Mouse (Mus musculus) spleen, postnatal 14 days (tissue): Measurements from ENCODE around the gene Gla.

ENCODE experiments used
- DNase-seq, 2 experiments: peaks; one replicate each; pipeline ENCODE4 v3.0.0; 2021 to 2022; ENCODE audit warnings: low spot score in 2 of 2

The Gla gene

DNA sequence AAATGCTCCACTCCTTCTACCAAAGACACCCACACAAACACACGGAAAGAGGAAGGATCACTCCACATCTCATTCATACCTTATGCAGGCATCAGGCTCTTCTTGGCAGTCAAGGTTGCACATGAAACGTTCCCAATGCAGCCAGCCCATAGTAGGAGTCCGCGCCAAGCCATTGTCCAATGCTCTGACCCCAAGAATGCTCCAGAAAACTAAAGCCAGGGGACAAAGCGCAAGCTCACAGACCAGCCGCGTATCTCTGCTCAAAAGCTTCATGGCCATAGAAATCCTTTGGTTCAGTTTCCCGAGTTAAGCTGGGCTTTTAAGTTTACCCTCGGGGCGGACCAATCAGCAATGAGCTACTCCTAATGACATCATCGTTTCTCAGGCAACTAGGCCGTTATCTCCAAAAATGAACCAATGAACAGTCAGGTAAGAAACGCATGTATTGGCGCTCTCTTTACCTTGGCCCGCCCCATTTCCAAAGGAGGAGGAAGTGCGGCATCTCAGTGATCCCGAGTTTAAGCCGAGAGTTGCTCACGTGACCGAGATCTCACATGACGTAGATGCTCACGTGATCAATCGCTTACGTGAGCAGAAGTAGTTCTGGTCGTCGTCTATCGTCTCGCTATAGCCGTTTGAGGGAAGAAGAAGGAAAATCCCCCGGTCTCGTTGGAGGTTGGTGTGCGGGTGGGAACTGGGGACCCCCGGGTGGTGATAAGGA lies at the start of gene Gla, which contains the start of gene Hnrnph2:
Gene Gla, minus strand, starts transcription at position 467 of the 721 bp plus-strand sequence.
Gene Hnrnph2, plus strand, starts transcription at position 521 of the 721 bp plus-strand sequence.
- DNase-seq, result peak; percentile 62 to 78

DNA sequence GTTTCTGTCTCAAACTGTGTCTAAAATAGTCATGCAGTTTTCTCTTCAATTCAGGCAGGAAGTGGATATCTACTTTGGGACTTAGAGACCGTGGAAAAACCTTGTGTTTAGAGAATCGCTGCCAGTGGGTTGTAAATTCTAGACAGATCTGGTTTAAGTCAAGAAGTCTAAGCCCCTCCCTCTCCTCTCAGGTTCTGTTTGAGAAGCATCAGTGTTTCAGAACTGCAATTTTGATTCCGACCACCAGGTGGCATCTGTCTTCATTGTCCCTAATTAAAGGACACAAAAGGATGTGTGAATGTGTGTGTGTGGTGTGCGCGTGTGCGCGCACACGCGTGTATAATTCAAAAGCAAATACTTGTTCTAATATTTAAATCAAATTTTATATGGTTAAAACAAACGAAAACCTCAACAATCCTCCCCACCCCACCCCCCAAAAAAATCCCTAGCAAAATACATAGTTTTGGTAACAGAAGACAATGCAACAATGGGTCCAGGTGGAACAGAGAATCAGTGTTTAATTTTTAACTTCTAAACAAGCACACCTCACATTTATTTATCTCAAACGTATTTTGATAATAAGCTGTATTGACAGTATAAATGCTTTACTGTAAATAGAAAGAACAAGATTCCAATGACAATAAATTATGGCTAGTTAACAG lies 47.2 kb upstream of the Gla start:
- DNase-seq, result peak; percentile 17 to 52

- DNase-seq, result no peak
These were observed 46.5 kb upstream of the Gla start for GRCm38 (mm10) chrX:134647421-134647820.

GRCm38 (mm10) chrX:134646338-134646737 lies 45.4 kb upstream of the Gla start:
- DNase-seq, result no peak

- no peak for DNase-seq
These were observed 40.3 kb upstream of the Gla start for GRCm38 (mm10) chrX:134641000-134641760.

- DNase-seq, result no peak
These were observed 34.9 kb upstream of the Gla start for GRCm38 (mm10) chrX:134635860-134636259.

DNA sequence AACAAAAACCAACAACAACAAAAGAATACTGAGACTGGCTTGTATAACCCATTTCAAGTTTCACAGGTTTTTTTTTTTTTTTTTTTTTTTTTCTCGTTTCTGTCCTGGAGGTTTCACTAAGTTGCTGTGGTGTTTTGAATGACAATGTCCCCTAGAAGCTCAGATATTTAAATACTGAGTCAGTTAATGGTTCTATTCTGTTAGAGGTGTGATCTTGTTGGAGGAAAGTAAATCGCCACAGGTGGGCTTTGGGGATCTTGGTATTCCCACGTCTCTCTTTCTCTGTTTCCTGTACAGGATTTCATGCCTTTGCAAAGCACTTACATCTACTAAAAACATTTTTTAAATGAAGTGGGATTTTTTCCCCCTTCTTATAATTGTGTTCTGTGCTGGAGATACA lies 34.2 kb upstream of the Gla start:
- DNase-seq, result no peak

DNA sequence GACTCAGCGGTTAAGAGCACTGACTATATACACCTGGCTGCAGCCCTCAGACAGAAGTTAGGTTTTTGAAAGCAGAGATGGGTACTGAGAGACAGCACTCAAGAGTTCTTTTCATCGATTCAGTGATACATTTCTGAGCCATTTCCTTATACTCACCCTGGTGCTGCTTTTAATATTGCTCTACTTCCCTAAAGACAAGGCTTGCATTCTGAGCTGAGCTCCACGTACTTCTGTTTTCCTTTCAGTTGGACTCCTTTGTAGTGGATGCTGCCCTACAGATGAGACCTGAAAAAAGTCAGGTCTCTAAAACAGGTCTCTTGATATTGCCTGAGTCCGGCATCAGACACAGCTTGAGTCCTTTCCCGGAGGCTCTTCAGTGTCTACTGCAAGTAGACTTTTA lies 31.8 kb upstream of the Gla start:
- DNase-seq, result no peak

DNA sequence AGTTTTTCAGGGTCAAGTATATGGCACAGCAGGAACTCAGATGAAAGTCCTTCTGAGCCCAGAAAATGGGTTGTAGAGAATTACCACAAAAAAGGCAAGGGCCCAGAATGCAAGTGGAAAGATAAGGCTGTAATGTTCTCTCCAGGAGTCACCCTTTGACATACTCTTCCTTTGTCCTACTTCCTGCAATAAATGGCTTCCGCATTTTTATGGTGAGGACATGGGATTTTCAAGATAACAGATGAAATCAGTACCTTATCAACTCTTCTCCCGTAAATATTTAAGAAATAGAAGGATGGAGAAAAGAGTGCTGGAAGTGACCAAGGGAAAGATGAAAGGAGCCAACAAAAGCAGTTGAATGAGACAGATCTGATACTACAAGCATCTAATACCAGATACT lies 27.3 kb upstream of the Gla start:
- no peak for DNase-seq

GRCm38 (mm10) chrX:134623350-134623749 lies 22.4 kb upstream of the Gla start:
- no peak for DNase-seq

DNA sequence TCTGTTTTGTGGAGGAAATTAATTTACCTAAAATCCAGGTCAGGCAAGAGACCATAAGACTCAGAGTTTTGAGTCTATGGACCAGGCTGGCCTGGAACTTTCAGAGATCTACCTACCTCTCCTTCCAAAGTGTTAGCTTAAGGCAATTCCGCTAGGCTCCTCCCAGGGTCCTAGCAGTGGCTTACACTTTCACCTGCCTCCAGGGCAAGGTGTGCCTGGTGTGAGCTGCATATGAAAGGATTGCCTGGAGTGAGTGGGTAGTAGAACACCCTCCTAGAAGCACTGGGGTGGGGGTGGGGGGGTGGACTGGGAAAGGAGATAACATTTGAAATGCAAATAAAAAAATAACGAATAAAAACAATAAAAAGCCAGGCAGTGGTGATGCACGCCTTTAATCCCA lies 20.8 kb upstream of the Gla start:
- no peak for DNase-seq

- no peak for DNase-seq
These were observed 19.4 kb upstream of the Gla start for GRCm38 (mm10) chrX:134620254-134620865.

- DNase-seq, result no peak
These were observed 18.8 kb upstream of the Gla start for GRCm38 (mm10) chrX:134619695-134620094.

DNA sequence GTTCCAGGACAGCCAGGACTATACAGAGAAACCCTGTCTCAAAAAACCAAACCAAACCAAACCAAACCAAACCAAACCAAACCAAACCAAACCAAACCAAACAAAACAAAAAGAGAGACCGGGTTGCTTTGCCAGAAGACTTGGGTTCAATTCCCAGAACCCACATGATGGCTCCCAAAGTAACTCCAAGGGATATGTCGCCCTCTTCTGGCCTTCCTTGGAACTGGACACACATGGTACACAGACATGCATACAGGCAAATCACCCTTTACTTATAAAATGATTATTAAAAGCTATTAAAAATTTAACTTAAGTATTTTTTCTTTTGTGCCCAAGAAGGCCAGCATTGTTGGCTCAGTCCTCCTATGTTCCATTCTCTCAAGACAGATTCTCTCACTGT lies 13.4 kb upstream of the Gla start:
- DNase-seq, result peak; percentile 9 to 33

DNA sequence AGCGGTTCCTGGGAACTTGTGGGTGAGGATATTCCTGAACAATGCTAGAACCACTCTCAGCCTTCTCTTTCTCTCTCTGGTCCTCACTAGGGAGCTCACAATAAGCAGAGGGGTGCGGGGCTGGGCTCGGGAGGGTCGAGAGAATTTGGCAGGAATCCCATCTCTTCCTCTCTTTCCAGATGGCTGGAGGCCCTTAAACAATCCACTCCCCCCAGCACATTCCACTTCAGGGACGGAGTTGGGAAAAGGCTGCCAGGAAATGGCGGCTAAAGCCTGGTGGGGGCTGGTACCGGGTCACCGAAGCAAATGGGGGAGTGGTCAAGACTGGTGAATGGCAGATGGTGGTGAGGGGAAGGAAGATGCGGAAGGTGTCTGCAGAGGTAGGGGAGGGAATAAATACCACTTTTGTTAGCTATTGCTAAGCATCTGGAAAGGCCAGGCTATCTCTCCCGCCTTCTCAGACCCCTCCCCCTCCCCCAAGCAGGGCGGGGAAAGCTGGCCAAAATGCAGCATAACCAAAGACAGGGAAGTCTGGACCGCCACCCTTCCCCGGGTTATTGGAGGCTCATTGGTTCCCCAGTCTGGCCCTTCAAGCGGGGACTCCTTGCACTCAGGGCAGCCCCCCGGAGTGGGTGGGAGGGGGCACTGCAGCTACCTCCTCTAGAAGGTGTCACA lies 11.5 kb upstream of the Gla start:
- DNase-seq, result peak; percentile 5 to 6

DNA sequence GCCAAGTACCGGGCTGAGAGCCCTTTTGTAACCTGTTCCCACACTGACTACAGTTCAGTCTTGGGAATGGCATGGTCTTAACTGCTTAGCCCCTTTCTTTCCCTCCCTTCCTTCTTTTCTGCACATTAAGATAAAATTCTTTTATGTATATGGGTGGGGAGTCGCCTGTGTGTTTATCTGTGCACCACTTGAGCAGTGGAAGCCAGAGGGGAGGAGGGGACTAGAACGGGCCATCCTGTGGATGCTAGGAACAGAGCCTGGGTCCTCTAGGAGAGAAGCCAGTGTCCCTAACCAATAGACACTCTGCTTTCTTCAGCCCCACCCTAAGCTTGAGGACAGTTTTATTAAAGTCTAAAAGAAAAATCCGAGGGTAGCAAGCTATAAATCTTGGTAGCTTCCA lies 10.1 kb upstream of the Gla start:
- no peak for DNase-seq

- DNase-seq, result no peak
These were observed 8.5 kb upstream of the Gla start for GRCm38 (mm10) chrX:134609472-134609871.

DNA sequence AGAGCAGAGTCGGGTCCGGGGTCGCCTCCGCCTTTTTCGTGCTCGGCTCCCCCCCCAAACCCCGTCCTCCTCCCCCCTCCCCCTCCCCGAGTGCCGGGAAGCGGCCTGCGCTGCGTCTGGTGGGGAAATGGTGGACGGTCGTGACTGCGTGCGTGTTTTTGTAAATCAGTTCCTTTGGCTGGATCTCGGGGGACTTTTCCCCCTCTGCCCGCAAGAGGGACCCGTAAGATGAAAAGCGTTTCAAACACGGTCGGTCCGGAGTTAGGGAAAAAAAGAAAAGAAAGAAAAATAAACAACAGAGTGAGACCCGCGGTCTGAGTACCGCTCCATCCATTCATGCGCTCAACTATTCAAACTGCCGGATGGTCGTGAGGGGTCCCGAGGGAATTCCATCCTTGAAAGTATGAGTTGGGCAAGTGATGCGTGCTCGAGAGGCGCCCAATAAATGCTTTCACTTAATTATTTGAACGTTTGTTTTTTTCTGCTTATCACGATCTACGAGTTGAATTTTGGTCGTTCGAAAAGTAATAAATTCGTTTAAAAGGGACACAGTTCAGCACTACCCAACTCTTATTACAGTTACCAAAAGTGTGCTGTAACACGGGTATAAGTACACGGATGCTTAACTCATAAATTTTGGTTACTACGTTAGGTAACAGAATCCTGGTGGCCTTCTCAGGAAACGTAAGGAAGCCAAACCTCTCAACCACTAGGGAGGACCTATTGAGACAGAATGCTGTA lies 625 bp upstream of the Gla start:
- DNase-seq, result no peak

DNA sequence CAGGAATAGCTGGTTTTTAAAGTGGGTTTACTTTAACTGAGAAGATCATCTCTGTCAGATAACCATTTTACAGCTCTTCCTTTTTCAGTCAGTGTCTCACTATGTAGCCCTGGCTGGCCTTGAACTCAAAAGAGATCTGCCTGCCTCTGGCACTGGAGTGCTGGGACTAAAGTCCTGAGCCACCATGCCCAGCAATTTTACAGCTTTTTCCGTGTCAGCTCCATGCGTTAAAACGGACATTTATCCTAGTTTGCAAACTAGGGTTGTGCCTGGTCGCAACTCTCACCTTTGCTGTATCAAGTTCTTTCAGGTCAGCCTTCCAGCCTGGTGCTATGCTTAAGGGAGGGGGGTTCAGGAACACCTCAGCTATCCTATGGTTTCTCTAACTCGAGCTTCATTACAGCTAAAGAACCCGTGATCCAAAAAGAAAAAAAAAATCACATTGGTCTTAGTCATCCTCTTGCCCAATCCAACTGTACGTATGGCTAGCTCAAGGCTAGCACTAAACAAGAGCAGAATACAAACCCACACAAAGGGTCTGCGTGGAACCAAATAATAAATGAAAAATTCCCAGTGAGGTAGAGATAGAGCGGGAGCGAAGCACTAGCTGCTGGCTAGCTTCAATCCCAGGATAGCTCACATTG lies 881 bp downstream of the Gla start:
- no peak for DNase-seq

- no peak for DNase-seq
These were observed 11.1 kb downstream of the Gla start for GRCm38 (mm10) chrX:134589836-134590235.
